11 mouse cellular contexts compared by ENCODE assay signal in the genomic region with DNA sequence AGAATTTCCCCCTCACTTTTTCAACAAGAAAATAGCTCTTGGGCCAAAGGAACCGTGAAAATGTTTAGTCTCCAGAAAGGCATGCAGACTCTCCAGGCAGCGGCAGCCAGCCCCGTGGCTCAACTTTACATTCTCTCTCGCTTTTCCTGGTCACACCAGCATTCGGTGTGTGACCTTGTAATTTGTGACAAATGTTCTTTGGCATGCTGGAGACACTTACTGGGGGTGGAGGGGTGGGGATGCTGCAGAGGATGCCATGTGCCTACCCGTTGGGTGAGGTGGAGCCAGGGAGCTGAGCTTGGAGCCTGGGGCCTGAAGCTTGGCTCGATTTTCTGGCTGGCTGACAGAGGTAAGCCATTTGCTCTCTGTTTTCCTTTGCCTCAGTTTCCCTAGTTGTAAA. TPM values are rescaled to one million over a fixed set of nuclear protein-coding genes. Genes with fewer than 3 reads are reported as not detected.
DNase-seq lines count a peak whose midpoint lies in the region; ATAC-seq and TF ChIP-seq lines count a peak whose summit lies in the region.
"Had no signal": no experiment of that assay in that cellular context is flagged by ENCODE, and none has a peak within 500 bp of the region (broad histone marks: within the 10 kb centered on the region; RNA-seq: fewer than 3 reads in every experiment).

No protein-coding gene starts in this region.

- H3K36me3 ChIP-seq in heart, embryonic 10.5 days = no peaks in the 10 kb centered on the region
- no peaks in the 10 kb centered on the region for H3K36me3 ChIP-seq in liver, embryonic 12.5 days
- no peaks in the 10 kb centered on the region for H3K36me3 ChIP-seq in liver, postnatal 0 days (replicated peaks; ENCODE audit: insufficient read depth, low read length)
- H3K36me3 ChIP-seq in limb, embryonic 15.5 days = no peaks in the 10 kb centered on the region
- H3K36me3 ChIP-seq: forebrain, embryonic 12.5 days had no signal

- no peak for DNase-seq in heart, embryonic 10.5 days (ENCODE audit: low spot score)
- no peak for DNase-seq in heart, postnatal 4 days
- no peak for DNase-seq in liver, postnatal 0 days
- DNase-seq in embryo, embryonic 11 days = peak; percentile 39
- DNase-seq: cerebellum, adult 11-12 months; right cerebral cortex, adult 18-20 months had no signal

- H3K27ac ChIP-seq in heart, embryonic 10.5 days = peak overlapping the region; percentile 86
- 0 out of 2 replicates have a peak overlapping the region, but pooled peaks have one; percentile 14 for H3K27ac ChIP-seq in liver, embryonic 12.5 days
- H3K27ac ChIP-seq in liver, postnatal 0 days (ENCODE audit: low read depth) = no peak overlapping the region
- peak overlapping the region; percentile 64; the same call in 1 of the 2 replicates for H3K27ac ChIP-seq in limb, embryonic 15.5 days
- H3K27ac ChIP-seq: forebrain, embryonic 12.5 days had no signal

- H3K27me3 ChIP-seq in heart, embryonic 10.5 days (ENCODE audit: insufficient read depth, poor library complexity, severe bottlenecking) = no peaks in the 10 kb centered on the region
- H3K27me3 ChIP-seq in liver, embryonic 12.5 days (replicated peaks) = no peaks in the 10 kb centered on the region
- no peaks in the 10 kb centered on the region for H3K27me3 ChIP-seq in liver, postnatal 0 days (ENCODE audit: insufficient read depth, low read length)
- no peaks in the 10 kb centered on the region for H3K27me3 ChIP-seq in limb, embryonic 15.5 days
- H3K27me3 ChIP-seq: forebrain, embryonic 12.5 days had no signal

- no peak overlapping the region for H3K4me3 ChIP-seq in heart, embryonic 10.5 days
- no peak overlapping the region for H3K4me3 ChIP-seq in liver, embryonic 12.5 days
- no peak overlapping the region for H3K4me3 ChIP-seq in liver, postnatal 0 days (ENCODE audit: low read depth, low read length)
- no peak overlapping the region for H3K4me3 ChIP-seq in limb, embryonic 15.5 days
- H3K4me3 ChIP-seq: forebrain, embryonic 12.5 days had no signal

- 29% methylated on average over 7 of the region's 7 CpGs for whole genome bisulfite sequencing in heart, embryonic 10.5 days
- WGBS in liver, embryonic 12.5 days (ENCODE audit: insufficient replicate concordance) = 57% methylated on average over 7 of the region's 7 CpGs
- 56% methylated on average over 7 of the region's 7 CpGs for WGBS in liver, postnatal 0 days (ENCODE audit: insufficient replicate concordance)
- 23% methylated on average over 7 of the region's 7 CpGs for WGBS in limb, embryonic 15.5 days

- no peak overlapping the region for H3K4me2 ChIP-seq in liver, embryonic 12.5 days
- no peak overlapping the region for H3K4me2 ChIP-seq in liver, postnatal 0 days (ENCODE audit: low read depth, low read length)
- H3K4me2 ChIP-seq in limb, embryonic 15.5 days = no peak overlapping the region
- H3K4me2 ChIP-seq: forebrain, embryonic 12.5 days had no signal

- no peak for ATAC-seq in liver, embryonic 12.5 days
- no peak for ATAC-seq in liver, postnatal 0 days
- ATAC-seq in limb, embryonic 15.5 days (ENCODE audit: insufficient number of reproducible peaks, low FRiP score, low TSS enrichment, low read depth) = no peak
- no peak for ATAC-seq in erythroid progenitor cell, adult 5-6 weeks (replicated peaks; ENCODE audit: low FRiP score, poor library complexity, severe bottlenecking)
- no peak for ATAC-seq in monocyte, adult 5-6 weeks (replicated peaks; ENCODE audit: insufficient number of reproducible peaks, low FRiP score, low TSS enrichment, poor library complexity, severe bottlenecking)

- no peak for TF ChIP-seq EP300 in liver, postnatal 0 days (IDR thresholded peaks at IDR 0.05; ENCODE audit: low read depth)

- H3K9me3 ChIP-seq in heart, embryonic 10.5 days = no peaks in the 10 kb centered on the region
- H3K9me3 ChIP-seq in liver, embryonic 12.5 days (replicated peaks) = no peaks in the 10 kb centered on the region
- no peaks in the 10 kb centered on the region for H3K9me3 ChIP-seq in liver, postnatal 0 days (ENCODE audit: low read length)
- no peaks in the 10 kb centered on the region for H3K9me3 ChIP-seq in limb, embryonic 15.5 days
- H3K9me3 ChIP-seq: forebrain, embryonic 12.5 days had no signal

- H3K4me1 ChIP-seq in heart, embryonic 10.5 days = peaks cover 26% of the 10 kb centered on the region
- H3K4me1 ChIP-seq in liver, embryonic 12.5 days = peaks cover 29% of the 10 kb centered on the region
- H3K4me1 ChIP-seq in liver, postnatal 0 days (ENCODE audit: insufficient read depth) = peaks cover 4% of the 10 kb centered on the region; the same call in 1 of the 2 replicates
- H3K4me1 ChIP-seq in limb, embryonic 15.5 days = peaks cover 14% of the 10 kb centered on the region; the same call in 1 of the 2 replicates

- no peak overlapping the region for H3K9ac ChIP-seq in liver, embryonic 12.5 days
- H3K9ac ChIP-seq in liver, postnatal 0 days (replicated peaks) = no peak overlapping the region
- H3K9ac ChIP-seq in limb, embryonic 15.5 days = no peak overlapping the region
- H3K9ac ChIP-seq: forebrain, embryonic 12.5 days had no signal

- TF ChIP-seq CTCF in liver, postnatal 0 days (IDR thresholded peaks at IDR 0.05; ENCODE audit: low read depth) = no peak

RNA-seq across cellular contexts. Expression of gene Tpm1, which starts 22.4 kb away (rescaled TPM):
- polyA plus RNA-seq in heart, embryonic 10.5 days (2016; fragmentation: Nextera tagmentation; extraction: Ambion mirVana) = 2,990 and 4,096 TPM in 2 replicates
- 1,000 to 10,000 TPM; 7,269 to 8,107 TPM for total RNA-seq in heart, postnatal 4 days (2021)
- polyA plus RNA-seq in liver, embryonic 12.5 days (2016; fragmentation: Nextera tagmentation; extraction: Ambion mirVana) = 214 and 225 TPM in 2 replicates
- 85.7 and 147 TPM in 2 replicates for polyA plus RNA-seq in liver, postnatal 0 days (2015; fragmentation: Nextera tagmentation; extraction: Ambion mirVana)
- polyA plus RNA-seq in limb, embryonic 15.5 days (2015; fragmentation: Nextera tagmentation; extraction: Ambion mirVana) = 710 and 1,010 TPM in 2 replicates
- total RNA-seq in erythroid progenitor cell, adult 5-6 weeks (2015; ENCODE audit: low replicate concordance) = 53.7 and 60.2 TPM in 2 replicates
- total RNA-seq in erythroid progenitor cell, adult 5-6 weeks (2017; ENCODE audit: low replicate concordance) = 68.7 and 75.5 TPM in 2 replicates
- total RNA-seq in monocyte, adult 5-6 weeks (2017) = 29.4 to 78.0 TPM (median 49.1 TPM) in 3 replicates
